Mouse (Mus musculus) stomach, postnatal 0 days (tissue): ENCODE data around the gene Cacna1b.

ENCODE experiments used
- CTCF ChIP-seq: IDR thresholded peaks from 2 replicates; pipeline ENCODE4 v1.5.1; 2016; ENCODE audit warnings: antibody characterized with exemption, low read depth, mild to moderate bottlenecking, moderate library complexity
- EP300 ChIP-seq: optimal IDR thresholded peaks from 2 replicates; pipeline ENCODE3; 2016; ENCODE audit warnings: antibody characterized with exemption

DNA sequence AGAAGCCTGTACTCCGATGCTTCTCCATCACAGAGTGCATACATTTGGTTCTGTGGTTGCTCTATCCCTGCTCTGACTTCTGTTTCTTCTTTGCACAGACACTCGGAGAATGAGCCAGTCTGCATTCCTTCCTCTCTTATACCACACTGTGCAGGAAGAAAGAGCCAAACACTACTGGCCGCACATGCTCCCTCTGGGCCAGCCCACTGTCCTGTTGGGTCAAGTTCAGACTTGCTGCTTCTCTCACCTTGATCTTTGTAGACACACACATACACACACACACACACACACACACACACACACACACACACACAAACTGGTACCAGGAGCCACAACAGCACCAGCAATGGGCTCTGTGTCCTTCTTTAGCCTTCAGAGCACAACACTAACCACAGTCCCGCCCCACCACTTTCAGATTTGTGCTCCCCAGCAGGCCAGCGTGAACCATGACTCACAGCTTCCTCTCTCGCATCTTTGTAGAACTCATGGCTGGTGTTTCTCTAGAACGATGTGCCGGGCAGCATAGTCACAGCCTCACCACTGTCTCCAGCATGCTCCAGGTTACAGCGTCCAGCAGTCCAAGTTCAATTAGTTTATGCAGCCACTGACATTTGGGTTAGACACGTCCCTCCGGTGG, 13.1 kb upstream of the Cacna1b start:
- TF ChIP-seq CTCF = no peak
- no peak for TF ChIP-seq EP300
